Comparison of ENCODE assay signal across 38 mouse cellular contexts in genomic region chr9:99689796-99690195, GRCm38 (mm10). TPM values are rescaled to one million over a fixed set of nuclear protein-coding genes. Genes with fewer than 3 reads are reported as not detected.
"Had no signal": no experiment of that assay in that cellular context is flagged by ENCODE, and none has a peak within 500 bp of the region (broad histone marks: within the 10 kb centered on the region; RNA-seq: fewer than 3 reads in every experiment).

No protein-coding gene starts in this region.

- H3K9ac ChIP-seq: heart, embryonic 12.5 days; heart, embryonic 13.5 days; heart, embryonic 15.5 days; hindbrain, embryonic 12.5 days; hindbrain, embryonic 13.5 days; hindbrain, embryonic 14.5 days; hindbrain, embryonic 15.5 days; intestine, embryonic 15.5 days had no signal

- H3K4me1 ChIP-seq: heart, embryonic 13.5 days; heart, embryonic 15.5 days; hindbrain, embryonic 12.5 days; intestine, embryonic 15.5 days had no signal

- H3K4me3 ChIP-seq: heart, adult 2 months; heart, embryonic 10.5 days; heart, embryonic 12.5 days; heart, embryonic 13.5 days; heart, embryonic 15.5 days; hindbrain, embryonic 10.5 days; hindbrain, embryonic 12.5 days; hindbrain, embryonic 13.5 days; hindbrain, embryonic 15.5 days; intestine, embryonic 15.5 days; layer of hippocampus, adult 2 months; left cerebral cortex, adult 2 months had no signal

- H3K27me3 ChIP-seq: heart, embryonic 12.5 days; heart, embryonic 13.5 days; heart, embryonic 15.5 days; hindbrain, embryonic 12.5 days; hindbrain, embryonic 13.5 days; hindbrain, embryonic 15.5 days; intestine, embryonic 15.5 days had no signal

- DNase-seq: heart, adult 2 months; heart, postnatal 10 days; heart, postnatal 14 days; heart, postnatal 36 days; heart, postnatal 4 days; kidney, postnatal 10 days; kidney, postnatal 4 days; layer of hippocampus, adult 9-11 months; layer of hippocampus, postnatal 36 days had no signal

- H3K9me3 ChIP-seq: heart, embryonic 10.5 days; heart, embryonic 12.5 days; heart, embryonic 13.5 days; heart, embryonic 15.5 days; hindbrain, embryonic 10.5 days; hindbrain, embryonic 12.5 days; hindbrain, embryonic 13.5 days; hindbrain, embryonic 15.5 days; intestine, embryonic 15.5 days had no signal

- H3K4me2 ChIP-seq: heart, embryonic 11.5 days; heart, embryonic 12.5 days; heart, embryonic 13.5 days; heart, embryonic 15.5 days; hindbrain, embryonic 12.5 days; hindbrain, embryonic 13.5 days; hindbrain, embryonic 14.5 days; hindbrain, embryonic 15.5 days; intestine, embryonic 15.5 days had no signal

- ATAC-seq: hindbrain, embryonic 16.5 days; hindbrain, postnatal 0 days; inflammation-experienced regulatory T-cells, adult 6 months; intestine, embryonic 15.5 days; intestine, embryonic 16.5 days; intestine, postnatal 0 days had no signal

- H3K36me3 ChIP-seq: heart, embryonic 10.5 days; heart, embryonic 12.5 days; heart, embryonic 13.5 days; heart, embryonic 15.5 days; hindbrain, embryonic 10.5 days; hindbrain, embryonic 12.5 days; hindbrain, embryonic 13.5 days; hindbrain, embryonic 15.5 days; intestine, embryonic 15.5 days had no signal

- H3K27ac ChIP-seq: heart, adult 2 months; heart, embryonic 10.5 days; heart, embryonic 13.5 days; heart, embryonic 15.5 days; hindbrain, embryonic 10.5 days; hindbrain, embryonic 12.5 days; hindbrain, embryonic 13.5 days; hindbrain, embryonic 14.5 days; hindbrain, embryonic 15.5 days; hindbrain, postnatal 0 days; intestine, embryonic 15.5 days; kidney, postnatal 0 days; layer of hippocampus, adult 2 months; left cerebral cortex, adult 2 months had no signal

RNA-seq across cellular contexts. Expression of gene Cldn18, which starts 27.3 kb away (rescaled TPM):
- total RNA-seq: heart, adult 2 months; heart, adult 8-10 months; heart, postnatal 10 days; heart, postnatal 14 days; heart, postnatal 36 days; heart, postnatal 4 days; hematopoietic stem cell, adult 5-6 weeks; hindbrain, postnatal 0 days; layer of hippocampus, adult 18-20 months; layer of hippocampus, adult 2 months; layer of hippocampus, adult 8-10 months; layer of hippocampus, postnatal 10 days; layer of hippocampus, postnatal 14 days; layer of hippocampus, postnatal 25 days; layer of hippocampus, postnatal 36 days; left cerebral cortex, adult 18-20 months; left cerebral cortex, adult 2 months had no signal
- polyA plus RNA-seq: heart, embryonic 12.5 days; heart, embryonic 14.5 days; hindbrain, embryonic 10.5 days; hindbrain, embryonic 11.5 days; hindbrain, embryonic 12.5 days; hindbrain, embryonic 14.5 days; hindbrain, embryonic 16.5 days; hindbrain, postnatal 0 days; inflammation-experienced regulatory T-cells, adult 6 months; kidney, postnatal 0 days had no signal
